Mouse (Mus musculus): ENCODE measurements around the gene Myo1b. TPM values are rescaled to one million over a fixed set of nuclear protein-coding genes. Genes with fewer than 3 reads are reported as not detected.

Myo1b gene
- total RNA-seq, 2 experiments from 2014 or later: 25.3 to 30.9 TPM

DNA sequence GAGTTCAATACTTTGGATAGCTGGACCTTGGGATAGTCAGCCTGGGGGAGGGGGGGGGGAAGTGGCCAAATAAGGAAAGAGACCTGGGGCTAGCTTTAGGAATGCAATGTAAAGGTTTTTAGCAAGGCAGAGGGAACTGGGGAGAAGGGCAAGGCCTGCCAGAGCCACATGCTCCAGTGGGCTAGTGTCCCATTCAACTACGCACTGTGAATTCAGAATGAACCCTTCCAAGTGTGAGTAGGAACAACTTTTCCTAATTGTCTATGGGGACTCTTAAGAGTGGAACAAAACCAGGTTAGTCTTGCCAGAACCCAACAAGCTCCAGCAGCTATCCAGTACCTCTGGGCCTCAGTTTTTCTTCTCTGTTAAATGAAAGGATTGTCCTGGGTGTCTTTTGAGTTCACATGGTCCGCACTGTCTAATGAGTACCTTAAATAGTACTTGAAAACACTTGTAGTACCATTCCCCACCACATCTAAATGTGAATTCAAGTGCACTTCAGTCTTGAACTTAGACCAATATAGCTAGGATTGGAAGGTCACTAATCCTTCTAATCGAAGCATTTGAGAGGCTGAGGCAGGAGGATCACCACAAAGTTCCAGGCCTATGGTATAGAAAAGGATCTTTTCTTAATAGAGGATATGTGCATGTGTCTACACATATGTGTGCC lies 172.0 kb downstream of the Myo1b start:
- no peak for DNase-seq
- intact Hi-C loops (cut with DNase I): no loop called here

DNA sequence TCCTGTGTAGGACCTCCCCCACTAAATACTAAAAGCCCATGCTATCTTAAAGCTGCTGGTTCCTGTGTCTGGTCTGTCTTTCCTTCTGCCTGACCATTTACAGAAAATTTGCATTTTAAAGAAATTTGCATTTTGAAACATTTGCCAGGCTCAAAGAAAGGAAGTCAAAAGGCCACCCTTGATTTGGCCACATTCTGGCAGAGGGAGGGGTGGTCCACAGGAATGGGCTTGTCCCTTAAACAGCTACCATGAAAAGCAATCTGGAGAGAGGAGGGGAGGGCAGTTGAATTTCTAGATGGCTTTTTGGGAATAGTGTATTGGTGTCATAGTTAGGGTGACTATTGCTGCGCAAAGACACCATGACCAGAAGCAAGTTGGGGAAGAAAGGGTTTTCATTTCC lies 173.3 kb downstream of the Myo1b start:
- intact Hi-C loops (cut with DNase I): no loop called here
- DNase-seq: no peak

DNA sequence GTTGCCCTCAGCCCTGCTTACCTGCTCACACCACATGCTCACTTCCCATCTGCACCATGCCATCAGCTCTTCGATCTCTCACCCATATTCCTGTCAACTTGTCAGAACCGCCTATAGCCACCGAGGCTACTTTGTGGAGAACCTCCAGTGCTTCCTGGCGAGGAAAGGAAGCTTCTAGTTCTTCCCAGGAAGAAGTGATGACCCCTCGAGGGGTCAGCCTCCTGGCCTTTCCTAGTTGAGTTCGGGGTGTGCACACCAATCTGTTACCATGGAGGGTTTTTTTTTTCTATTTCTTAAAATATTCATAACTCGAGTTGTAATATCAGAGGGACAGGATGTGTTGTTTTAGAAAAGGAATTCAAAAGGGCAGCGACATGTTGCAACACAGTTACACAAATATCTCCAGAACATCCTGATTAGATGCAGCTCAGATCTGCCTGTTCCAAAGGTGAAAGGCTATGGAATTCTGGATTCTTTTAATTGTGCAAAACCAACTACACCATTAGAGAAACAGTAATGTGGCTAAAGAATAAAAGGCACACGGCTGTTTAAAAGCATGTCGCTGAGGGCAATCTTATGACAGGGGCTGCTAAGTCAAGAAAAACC lies 175.1 kb downstream of the Myo1b start:
- DNase-seq: no peak

DNA sequence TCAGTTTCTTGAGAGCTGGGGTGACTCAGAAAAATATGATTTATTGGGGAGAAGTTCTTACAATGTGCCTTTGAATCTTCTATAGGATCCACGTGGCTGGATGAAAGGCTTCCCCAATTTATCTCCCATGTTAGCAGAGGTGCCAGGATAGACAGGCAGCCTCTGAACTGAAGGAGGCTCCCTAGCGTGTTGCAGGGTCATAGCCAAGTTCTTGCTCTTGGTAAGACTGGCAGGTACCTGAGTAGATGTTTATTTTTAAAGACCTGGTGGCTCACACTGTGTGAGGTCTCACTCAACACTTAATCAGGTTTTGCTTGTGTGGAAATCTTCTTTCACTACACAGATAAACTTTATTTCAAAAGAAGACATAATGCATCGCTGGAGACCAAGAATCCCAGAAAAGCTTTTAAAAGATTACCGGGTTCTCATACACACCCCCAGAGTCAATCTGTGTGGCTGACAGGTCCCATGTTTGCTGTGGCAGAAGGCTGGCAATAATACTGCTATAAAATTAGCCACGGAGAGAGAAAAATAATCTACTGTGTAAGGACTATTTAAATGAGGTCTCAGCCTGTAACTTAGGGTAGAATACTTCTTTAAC lies 176.5 kb downstream of the Myo1b start:
- intact Hi-C loops (cut with DNase I): no loop called here
- DNase-seq: no peak

More for the DNA sequence above, 175.1 kb downstream of the Myo1b start:
- intact Hi-C loops (cut with DNase I): no loop called here

DNA sequence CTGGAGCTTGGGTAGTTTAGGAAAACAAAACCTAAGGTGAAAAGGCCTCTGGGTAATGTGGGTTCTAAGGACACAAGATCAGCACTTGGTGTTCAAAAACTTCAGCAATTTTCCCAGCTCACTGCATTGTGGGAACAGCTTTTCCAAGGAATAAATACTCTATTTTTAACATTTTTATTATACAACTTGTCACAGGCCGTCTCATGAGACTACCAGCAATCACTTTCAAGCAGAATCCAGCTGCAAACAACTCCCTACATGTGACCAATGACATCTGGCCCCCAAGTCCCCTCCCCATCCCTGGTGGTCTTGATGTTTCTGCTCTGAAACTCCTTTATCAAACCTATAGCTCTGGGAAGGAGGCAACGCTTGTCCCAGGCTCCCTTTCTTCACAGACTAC lies 179.0 kb downstream of the Myo1b start:
- DNase-seq: no peak
- intact Hi-C loops (cut with DNase I): no loop called here

DNA sequence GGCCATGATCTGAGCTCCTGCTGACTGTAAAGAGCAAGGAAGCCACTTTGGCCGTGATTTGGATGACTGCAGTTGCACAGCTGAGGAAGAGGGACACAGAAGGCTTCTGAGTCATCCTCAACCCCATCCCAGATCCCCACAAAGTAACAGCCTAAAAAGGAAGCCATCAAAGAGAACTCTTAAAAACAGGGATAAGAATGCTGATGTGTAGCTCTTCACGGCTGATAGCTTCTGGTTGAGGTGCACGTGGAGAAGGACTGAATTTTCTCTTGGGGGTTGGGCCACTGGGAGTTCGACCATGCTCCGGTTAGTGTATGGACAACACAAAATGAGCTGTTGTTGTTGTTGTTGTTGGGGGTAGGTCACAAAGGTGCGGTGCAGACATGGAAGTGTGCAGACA lies 181.2 kb downstream of the Myo1b start:
- intact Hi-C loops (cut with DNase I): no loop called here
- DNase-seq: no peak

DNA sequence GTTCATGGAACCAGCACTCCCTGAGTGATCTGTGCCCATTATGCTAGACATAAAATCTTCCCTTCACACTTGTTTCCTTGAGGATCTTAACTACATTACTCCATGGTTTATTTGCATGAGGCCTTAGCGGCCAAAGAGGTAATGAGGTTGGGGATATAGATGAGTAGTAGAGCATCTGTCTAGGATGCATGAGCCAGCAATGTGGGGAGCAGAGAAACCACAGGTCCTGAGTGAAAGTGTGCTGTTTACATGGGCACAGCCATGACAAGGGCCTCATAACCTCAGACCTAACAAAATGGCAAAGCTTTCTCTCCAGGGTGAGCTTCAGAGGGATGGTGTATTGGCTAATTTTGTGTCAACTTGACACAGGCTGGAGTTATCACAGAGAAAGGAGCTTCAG lies 186.5 kb downstream of the Myo1b start:
- intact Hi-C loops (cut with DNase I): no loop called here
- DNase-seq: no peak

DNA sequence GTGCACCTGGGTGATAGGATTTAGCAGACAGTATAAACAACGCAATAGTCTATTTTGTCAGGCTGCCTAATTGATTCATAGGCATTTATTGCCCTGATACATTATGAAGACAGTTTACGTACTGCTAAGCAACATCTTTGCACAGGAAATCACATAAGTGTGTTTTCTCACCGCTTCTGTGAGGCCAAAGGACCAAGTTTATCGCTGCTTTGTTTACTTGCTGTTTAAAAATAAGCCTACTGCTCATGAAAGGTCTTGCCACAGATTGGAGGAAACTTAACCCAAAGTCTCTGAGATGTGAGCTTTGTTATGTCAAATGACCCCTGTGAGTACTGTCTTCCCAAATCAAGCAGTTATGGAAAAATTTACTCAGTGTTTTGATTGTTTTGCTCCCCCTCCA lies 187.1 kb downstream of the Myo1b start:
- DNase-seq: no peak
- intact Hi-C loops (cut with DNase I): no loop called here

DNA sequence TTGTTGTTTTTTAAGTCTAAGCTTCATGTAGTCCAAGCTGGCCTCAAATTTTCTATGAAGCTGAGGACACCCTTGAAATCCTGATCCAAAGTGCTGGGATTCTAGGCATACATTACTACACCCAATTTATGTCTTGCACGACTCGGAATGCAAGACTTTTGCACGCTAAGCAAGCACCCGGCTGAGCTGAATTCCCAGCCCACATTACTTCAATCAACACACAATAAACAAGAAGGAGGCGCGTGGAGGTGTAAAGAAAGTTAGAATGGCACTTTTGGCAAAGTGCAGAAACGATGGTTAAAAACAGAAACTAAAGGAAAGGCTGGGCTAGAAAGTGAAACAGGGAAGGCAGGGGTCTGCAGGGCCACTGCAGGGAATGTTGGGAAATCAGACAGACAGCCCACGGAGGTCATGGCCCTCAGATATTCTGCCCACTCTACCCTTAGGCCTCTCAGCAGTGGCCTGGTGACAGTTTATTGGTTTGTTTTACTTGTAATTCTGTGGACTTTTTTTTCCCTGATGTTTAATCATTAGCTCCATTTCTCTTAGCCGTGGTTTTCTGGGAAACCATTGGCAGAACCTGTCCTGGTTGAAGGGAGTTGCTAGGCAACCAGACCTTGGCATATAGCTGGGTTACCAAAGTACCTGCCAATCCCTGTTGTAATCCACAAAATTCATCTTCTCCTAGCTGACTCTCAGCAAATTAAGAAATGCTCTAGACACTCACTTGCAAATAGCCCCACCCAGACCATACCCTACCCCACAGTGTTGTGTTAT lies 195.8 kb downstream of the Myo1b start:
- DNase-seq: no peak
- intact Hi-C loops (cut with DNase I): no loop called here

DNA sequence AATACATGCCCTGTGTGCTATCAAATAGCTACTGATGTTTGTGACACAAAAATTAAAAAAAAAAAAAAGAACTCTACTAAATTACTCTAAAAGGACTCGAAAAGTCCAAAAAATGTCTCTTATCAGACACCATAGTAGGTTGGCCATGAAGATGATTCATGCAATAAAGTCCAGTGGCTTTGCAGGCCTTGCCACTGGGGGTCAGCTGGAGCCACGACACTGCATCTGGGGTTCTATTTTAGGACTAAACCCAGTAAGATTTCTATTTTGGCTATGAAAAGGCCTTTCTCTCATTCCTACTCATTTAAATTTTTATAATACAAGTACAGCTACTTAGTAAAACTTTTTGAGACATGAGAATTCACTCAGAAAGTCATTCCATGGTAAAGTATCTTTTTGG lies 205.0 kb downstream of the Myo1b start:
- no peak for DNase-seq
- intact Hi-C loops (cut with DNase I): no loop called here

DNA sequence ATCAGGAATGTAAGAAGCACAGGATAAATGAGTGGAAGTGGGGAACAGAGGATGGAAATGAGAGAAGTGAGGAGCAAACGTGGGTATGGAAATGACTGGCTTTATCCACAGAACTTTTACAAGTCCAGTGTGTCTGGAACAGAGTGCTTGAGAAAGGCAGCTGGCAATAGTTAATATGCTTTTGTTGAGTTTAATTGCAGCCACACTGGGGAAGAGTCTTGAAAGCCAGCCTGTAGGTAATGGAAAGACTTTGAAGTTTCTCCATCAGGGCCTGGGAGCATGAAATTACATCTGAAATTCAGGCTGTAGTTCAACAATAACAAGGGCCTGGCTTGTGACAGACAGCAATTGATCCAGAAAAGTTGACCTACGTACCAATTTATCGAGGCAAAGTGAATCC lies 209.8 kb downstream of the Myo1b start:
- DNase-seq: no peak
- intact Hi-C loops (cut with DNase I): no loop called here

DNA sequence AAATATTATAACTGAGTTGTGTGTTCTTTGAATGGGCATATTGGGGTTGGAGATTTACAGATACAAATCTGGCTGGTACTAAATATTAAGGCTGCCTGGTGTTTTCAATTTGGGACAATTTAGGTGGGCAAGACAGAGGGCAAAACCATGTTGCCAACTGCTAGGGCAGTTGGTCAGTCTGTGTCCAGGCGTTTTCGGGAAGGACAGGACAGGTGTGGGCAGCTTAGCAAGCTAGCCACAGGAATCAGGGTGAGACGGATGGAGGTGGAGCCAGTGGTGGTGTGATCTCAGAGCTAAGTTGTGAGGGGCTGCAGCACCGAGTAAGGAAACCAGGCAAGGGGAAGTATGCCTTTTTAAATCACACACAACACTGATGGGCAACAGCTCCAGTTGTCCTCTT lies 211.3 kb downstream of the Myo1b start:
- intact Hi-C loops (cut with DNase I): no loop called here
- no peak for DNase-seq

Other genes starting within 250 kb of the Myo1b start
- under 1 TPM; 0.22 to 0.28 TPM for gene Stat4, start 71.1 kb upstream of the Myo1b start, total RNA-seq (2021)
- gene Stat1, start 203.4 kb upstream of the Myo1b start, total RNA-seq (2021): 10 to 100 TPM; 23.3 to 33.3 TPM